8 mouse cellular contexts compared by ENCODE assay signal in genomic region chr2:30553851-30554540, GRCm38 (mm10). TPM values are rescaled to one million over a fixed set of nuclear protein-coding genes. Genes with fewer than 3 reads are reported as not detected.
DNase-seq lines count a peak whose midpoint lies in the region; ATAC-seq and TF ChIP-seq lines count a peak whose summit lies in the region.

No protein-coding gene starts in this region.

- H3K4me2 ChIP-seq in hindbrain, embryonic 16.5 days (ENCODE audit: low read length) = peak overlapping the region; percentile 42

- no peaks in the 10 kb centered on the region for H3K9me3 ChIP-seq in hindbrain, embryonic 16.5 days (ENCODE audit: control insufficient read depth, low read length)

- 52% methylated on average over 7 of the region's 7 CpGs for WGBS in cerebellum, adult 2 months
- WGBS in hindbrain, embryonic 16.5 days = 54% methylated on average over 7 of the region's 7 CpGs

- peaks cover 4% of the 10 kb centered on the region for H3K4me1 ChIP-seq in cerebellum, adult 2 months (ENCODE audit: control insufficient read depth, insufficient read depth, low read length)
- H3K4me1 ChIP-seq in hindbrain, embryonic 16.5 days (ENCODE audit: control insufficient read depth, insufficient read depth, low read depth, low read length) = peaks cover 6% of the 10 kb centered on the region

- H3K4me3 ChIP-seq in cerebellum, adult 2 months (replicated peaks; ENCODE audit: insufficient read depth, low read depth, low read length) = peak overlapping the region; percentile 58
- H3K4me3 ChIP-seq in hindbrain, embryonic 16.5 days (ENCODE audit: low read length) = peak overlapping the region; percentile 20; the same call in 1 of the 2 replicates

- H3K36me3 ChIP-seq in hindbrain, embryonic 16.5 days (ENCODE audit: control insufficient read depth, insufficient read depth, low read length) = no peaks in the 10 kb centered on the region

- H3K9ac ChIP-seq in hindbrain, embryonic 16.5 days (ENCODE audit: low read depth, low read length) = peak overlapping the region; percentile 12

- TF ChIP-seq POLR2A in cerebellum, adult 2 months (IDR thresholded peaks at IDR 0.05; ENCODE audit: borderline replicate concordance, insufficient read depth, low read length) = peak; percentile 50; the same call in 1 of the 2 replicates

- DNase-seq in MEL-GATA-1-ER (ENCODE audit: extremely low read depth, low read depth) = peak; percentile 36
- peak; percentile 70 to 84 for DNase-seq in cerebellum, adult 2 months
- DNase-seq in frontal cortex, adult 2 months (ENCODE audit: extremely low spot score in 1 of 2, low spot score in 1 of 2) = peak; percentile 72 to 84
- DNase-seq in layer of hippocampus, postnatal 36 days = peak; percentile 64 to 70
- peak; percentile 72 for DNase-seq in lung, postnatal 25 days (ENCODE audit: low spot score)
- DNase-seq in right cerebral cortex, postnatal 10 days (ENCODE audit: low spot score in 2 of 2) = peak; percentile 80 to 90
- no peak for DNase-seq in spleen, postnatal 4 days (ENCODE audit: low spot score in 2 of 2)

- no peak overlapping the region for H3K27ac ChIP-seq in cerebellum, adult 2 months (ENCODE audit: insufficient read depth, low read length)
- H3K27ac ChIP-seq in hindbrain, embryonic 16.5 days (ENCODE audit: low read depth, low read length) = peak overlapping the region; percentile 55; the same call in 1 of the 2 replicates

- peak; percentile 91 for ATAC-seq in hindbrain, embryonic 16.5 days

- no peaks in the 10 kb centered on the region for H3K27me3 ChIP-seq in cerebellum, adult 2 months (ENCODE audit: control insufficient read depth, insufficient read depth, low read length)
- no peaks in the 10 kb centered on the region for H3K27me3 ChIP-seq in hindbrain, embryonic 16.5 days (replicated peaks; ENCODE audit: control insufficient read depth, insufficient read depth, low read length)

- no peak for TF ChIP-seq CTCF in cerebellum, adult 2 months (IDR thresholded peaks at IDR 0.05; ENCODE audit: borderline replicate concordance, insufficient read depth, low read depth, low read length)

RNA-seq across cellular contexts. Expression of gene Cstad, which starts 40.8 kb away (rescaled TPM):
- polyA plus RNA-seq in cerebellum, adult 2 months (2012; rRNA removed) = 3.2 and 3.7 TPM in 2 replicates
- 4.2 and 5.7 TPM in 2 replicates for polyA plus RNA-seq in frontal cortex, adult 2 months (2012; rRNA removed)
- 0.19 and 0.99 TPM in 2 replicates for polyA plus RNA-seq in hindbrain, embryonic 16.5 days (2015; fragmentation: Nextera tagmentation; extraction: Ambion mirVana)
- 1 to 10 TPM; 3.5 to 4.0 TPM for total RNA-seq in layer of hippocampus, postnatal 36 days (2021)

Comparison
In these comparisons a context has a peak if more than half of its experiments do, and no peak if none do; other contexts are left out.
1. DNase-seq: peak in MEL-GATA-1-ER (single experiment), cerebellum, adult 2 months (2 of 2), frontal cortex, adult 2 months (2 of 2), layer of hippocampus, postnatal 36 days (2 of 2), lung, postnatal 25 days (single experiment) and right cerebral cortex, postnatal 10 days (2 of 2); none in spleen, postnatal 4 days (0 of 2).